Mouse (Mus musculus) regulatory T cell (primary cell): ENCODE data around the gene Ddx11.

Experiments used
- in situ Hi-C: fragments of 300-600 bp; cut with MboI, MseI; formaldehyde crosslinking; loops from one replicate; pipeline ENCODE4 v1.15.1; 2025; ENCODE audit warnings: high pct_unique_total_duplicates

Ddx11 gene

DNA sequence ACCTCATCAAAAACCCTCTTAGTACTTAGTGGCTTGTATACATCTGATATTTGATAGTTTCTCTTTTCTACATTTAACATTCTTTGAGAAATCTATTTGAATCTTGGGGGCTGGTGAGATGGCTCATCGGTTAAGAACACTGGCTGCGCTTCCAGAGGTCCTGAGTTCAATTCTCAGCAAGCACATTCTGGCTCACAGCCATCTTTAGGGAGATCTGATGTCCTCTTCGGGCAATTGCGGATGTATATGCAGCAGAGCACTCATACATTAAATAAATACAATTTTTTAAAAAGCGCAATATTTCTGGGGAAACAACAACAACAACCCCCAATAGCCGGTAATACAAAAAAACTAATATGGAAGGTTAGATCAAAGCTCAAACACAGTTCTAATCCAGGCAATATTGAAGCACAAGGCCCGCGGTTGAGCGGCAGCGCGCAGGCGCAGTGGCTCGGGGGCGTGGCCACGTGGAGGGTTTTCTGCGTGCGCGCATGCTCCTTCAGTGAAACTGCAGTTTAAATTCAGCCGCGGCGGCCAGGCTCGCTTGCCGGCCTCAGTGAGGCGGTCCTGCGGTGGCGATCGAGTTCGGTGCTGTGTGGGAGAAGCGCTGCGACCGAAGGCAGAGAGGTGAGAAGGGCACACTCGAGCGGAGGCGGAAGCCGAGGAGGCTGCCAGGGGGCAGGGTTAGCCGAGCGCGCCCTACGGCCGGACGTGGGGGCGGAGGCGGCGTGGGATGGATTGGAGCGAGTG, at the start of gene Ddx11:
Ddx11 (plus strand) TSS at position 455 of the 750 bp plus-strand sequence.
- in situ Hi-C loops, result no loop called here

- in situ Hi-C loops, result no loop called here
Measured at GRCm38 (mm10) chr17:66073971-66074370, 49.3 kb upstream of the Ddx11 start.

DNA sequence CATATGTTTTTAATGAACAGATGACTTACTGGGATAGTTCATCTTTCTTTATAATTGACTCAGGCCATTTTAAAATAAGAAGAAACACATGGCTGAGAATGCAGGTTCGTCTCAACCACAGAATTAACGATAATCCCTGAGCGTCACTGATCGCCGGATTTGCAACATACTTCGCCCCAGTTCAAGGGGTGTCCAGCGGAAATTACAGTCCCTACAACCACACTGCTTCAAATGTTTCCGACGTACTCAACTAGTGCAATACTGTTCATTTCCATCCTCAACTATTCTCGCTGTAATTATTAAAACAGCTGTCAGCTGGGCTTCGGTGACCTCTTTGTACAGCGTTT, 47.5 kb upstream of the Ddx11 start:
- in situ Hi-C loops, result no loop called here

DNA sequence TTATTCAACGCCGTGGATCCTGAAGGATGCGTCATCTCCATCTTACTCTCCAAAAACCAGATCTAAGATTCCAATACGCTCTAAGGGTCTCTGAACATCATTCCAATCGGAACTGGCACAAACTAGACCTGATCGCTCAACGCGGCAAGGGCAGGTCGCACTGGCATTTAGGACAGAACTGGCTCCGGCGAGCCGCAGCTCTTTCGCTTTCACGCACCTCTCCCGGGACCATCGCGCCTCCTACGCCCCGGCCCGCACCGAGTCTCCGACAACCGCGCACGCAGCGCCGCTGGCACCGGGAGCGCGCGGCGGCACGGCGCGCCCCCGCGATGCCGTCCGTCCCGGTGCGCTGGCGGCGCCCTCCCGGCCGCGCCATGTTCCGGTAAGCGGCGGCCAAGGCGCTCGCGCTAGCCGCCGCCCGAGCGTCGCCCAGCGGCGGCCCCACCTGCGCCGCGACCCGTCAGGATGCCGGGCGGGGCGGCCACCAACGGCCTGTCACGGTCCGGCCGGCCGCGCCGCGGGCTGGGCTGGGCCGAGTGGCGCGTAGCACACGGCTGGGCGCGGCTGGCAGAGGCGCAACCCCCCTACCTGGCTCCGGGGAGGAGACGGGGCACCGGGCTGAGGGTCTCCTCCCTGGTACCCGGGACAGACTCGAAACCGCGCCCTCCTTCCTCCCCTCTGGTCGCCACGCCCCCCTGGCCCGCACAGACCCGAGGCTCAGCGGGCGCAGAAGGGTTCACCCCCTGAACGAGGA, 47.0 kb upstream of the Ddx11 start:
- in situ Hi-C loops, result no loop called here

GRCm38 (mm10) chr17:66076934-66077333, 46.4 kb upstream of the Ddx11 start, which contains the start of gene Ankrd12:
Gene Ankrd12 (minus strand): TSS chr17:66077089.
- in situ Hi-C loops, result no loop called here

GRCm38 (mm10) chr17:66077437-66077850, 45.9 kb upstream of the Ddx11 start:
- in situ Hi-C loops, result no loop called here

- in situ Hi-C loops, result no loop called here
Measured at GRCm38 (mm10) chr17:66084486-66084885, 38.8 kb upstream of the Ddx11 start.

GRCm38 (mm10) chr17:66085038-66085437, 38.3 kb upstream of the Ddx11 start:
- in situ Hi-C loops, result no loop called here

DNA sequence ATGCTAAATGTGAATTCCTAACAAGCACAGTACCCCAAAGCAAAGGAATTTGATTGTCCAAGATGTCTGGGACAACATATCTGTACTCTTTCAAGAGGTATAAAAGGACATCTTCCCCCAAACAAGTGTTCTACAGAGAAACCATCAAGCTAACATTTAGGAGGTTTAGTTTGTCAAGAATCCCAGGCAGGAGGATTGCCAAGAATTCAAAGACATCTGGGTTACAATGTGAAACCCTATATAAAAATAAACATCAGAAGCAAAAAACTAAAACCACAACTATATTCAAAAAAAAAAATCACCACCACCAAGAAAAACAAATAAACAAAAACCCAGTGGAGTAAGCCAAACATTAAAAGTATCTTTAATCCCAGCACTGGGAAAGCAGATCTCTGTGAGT, 33.1 kb upstream of the Ddx11 start:
- in situ Hi-C loops, result no loop called here

DNA sequence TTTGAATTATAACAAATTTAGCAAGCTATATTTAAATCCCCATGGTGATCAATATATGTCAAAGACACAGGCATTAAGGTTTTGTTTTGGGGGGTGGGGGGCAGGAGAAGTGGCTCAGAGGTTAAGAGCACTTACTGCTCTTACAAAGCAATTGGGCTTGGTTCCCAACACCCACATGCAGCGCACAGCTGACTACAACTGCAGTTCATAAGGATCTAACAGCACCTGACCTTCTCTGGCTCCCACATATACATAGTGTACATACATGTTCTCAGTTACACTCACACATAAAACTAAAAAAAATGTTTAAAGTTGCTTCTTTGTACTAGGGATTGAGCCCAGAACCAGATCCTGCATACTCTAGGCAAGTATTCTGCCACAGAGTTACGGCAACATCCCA, 31.9 kb upstream of the Ddx11 start:
- in situ Hi-C loops, result no loop called here

DNA sequence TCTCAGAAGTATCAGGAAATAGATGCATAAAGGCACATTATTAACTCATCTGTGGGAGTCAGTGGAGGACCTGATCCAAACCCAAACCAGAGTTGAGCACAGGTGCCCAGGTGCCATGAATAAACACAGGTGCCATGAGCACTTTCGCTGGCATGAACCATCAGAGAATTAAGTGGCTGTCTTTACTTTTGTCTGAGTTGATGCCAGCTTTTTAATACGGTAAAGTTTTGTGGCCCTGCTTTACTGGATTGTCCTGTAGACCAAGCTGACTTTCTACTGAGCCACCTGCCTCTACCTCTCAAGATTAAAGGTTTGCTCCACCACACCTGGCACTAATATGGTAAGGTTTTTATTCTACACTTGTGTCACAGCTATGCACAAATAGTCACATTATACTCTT, 31.3 kb upstream of the Ddx11 start:
- in situ Hi-C loops, result no loop called here

- in situ Hi-C loops, result no loop called here
Measured at GRCm38 (mm10) chr17:66092664-66093063, 30.7 kb upstream of the Ddx11 start.

GRCm38 (mm10) chr17:66100566-66101379, 22.5 kb upstream of the Ddx11 start:
- in situ Hi-C loops, result no loop called here

GRCm38 (mm10) chr17:66101380-66102330, 21.7 kb upstream of the Ddx11 start, which contains the start of gene Ndufv2:
Gene Ndufv2 (minus strand): TSS chr17:66101559.
- in situ Hi-C loops, result no loop called here

DNA sequence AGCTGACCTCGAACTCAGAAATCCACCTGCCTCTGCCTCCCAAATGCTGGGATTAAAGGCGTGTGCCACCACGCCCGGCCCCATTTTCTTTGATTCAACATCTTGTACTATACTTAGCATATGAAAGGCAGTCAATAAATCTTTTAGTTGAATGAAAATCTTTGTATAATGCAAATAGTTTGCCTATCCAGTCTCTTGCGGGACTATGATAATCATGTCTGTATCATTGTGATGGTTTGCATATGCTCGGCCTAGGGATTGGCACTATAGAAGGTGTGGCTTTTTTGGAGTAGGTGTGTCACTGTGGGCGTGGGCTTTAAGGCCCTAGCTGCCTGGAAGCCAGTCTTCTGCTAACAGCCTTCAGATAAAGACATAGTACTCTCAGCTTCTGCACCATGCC, 19.2 kb upstream of the Ddx11 start:
- in situ Hi-C loops, result no loop called here

DNA sequence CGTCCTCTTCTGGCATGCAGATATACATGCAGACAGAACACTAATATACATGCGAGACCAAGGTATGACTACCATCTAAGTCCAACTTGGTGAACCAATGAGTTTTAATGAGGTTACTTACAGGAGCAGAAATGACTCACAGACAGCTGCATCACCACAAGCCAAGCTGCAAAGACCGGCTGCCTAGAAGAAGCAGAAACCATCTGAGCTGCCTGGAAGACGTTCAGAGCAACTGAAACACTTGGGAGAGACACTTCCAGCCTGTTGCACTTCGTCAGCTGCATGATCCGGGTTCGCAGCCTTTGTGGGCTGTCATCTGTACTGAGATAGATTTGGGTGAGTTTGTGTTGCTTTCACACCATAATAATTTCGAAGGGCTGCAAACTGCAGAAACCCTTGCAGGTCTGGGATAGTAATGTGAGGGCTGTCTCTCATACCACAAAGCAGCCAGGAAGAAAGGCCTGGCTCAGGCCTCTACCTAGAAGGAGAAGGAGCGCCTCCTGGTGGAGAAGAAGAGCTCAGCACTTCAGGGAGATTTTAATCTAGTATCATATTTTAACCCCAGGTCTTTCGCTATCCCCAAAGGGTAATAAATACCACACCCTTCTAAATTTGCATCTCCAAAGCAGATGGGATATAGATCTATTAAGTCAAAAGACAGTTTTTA, 16.6 kb upstream of the Ddx11 start:
- in situ Hi-C loops, result loop anchor here (5.0 kb wide), 1 partner anchor 234 kb away; no protein-coding TSS in a partner anchor

GRCm38 (mm10) chr17:66107466-66107865, 15.9 kb upstream of the Ddx11 start:
- in situ Hi-C loops, result loop anchor here (5.0 kb wide), 1 partner anchor 235 kb away; no protein-coding TSS in a partner anchor

GRCm38 (mm10) chr17:66108198-66108597, 15.1 kb upstream of the Ddx11 start:
- in situ Hi-C loops, result loop anchor here (5.0 kb wide), 1 partner anchor 236 kb away; no protein-coding TSS in a partner anchor

DNA sequence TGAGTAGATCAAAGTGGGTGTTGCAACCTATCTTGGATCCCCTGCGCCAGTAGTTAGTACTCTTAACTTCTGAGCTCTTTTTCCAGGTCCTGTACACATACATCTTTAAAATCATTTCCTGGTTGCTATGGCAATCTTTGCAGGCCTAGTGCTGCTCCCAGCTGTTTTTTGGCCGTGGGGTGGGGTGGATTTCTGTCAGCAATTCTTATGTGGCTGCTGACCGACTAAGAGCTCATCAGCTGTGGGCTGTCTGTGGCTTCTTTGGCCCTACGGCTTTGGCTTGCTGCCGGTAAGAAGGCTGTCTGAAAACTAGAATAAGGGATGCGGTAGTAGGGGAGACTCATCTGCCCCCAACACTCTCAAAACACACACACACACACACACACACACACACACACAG, 12.6 kb upstream of the Ddx11 start:
- in situ Hi-C loops, result loop anchor here (10.0 kb wide), 1 partner anchor 506 kb away; no protein-coding TSS in a partner anchor

DNA sequence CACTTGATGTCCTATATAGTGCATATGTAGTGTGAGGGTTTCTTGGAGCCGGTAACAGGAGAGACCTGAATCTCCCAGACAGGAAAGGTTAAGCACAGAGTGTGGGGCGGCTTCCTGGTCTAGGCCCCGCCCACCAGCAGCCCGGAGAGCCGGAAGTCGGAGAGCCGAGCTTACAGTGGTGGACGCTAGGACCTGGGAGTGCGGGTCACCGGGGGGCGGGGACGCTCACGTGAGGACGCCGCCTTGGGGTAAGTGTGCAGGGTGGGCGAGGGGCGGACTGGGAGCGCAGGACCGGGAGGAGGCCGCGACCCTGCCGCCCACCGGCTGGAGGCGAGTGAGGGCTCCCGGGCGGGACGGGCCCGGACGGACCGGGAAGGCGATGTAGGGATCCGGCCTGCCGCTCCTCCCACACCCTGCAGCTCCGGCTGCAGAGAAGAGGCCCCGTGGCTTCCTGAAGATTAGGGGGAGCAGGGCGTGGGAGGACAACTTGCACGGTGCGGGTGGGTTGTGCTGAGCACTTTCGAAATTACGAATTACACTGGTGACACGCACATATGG, 11.8 kb upstream of the Ddx11 start, which contains the start of gene Washc1:
Washc1 (plus strand) TSS at position 144 of the 558 bp plus-strand sequence.
- in situ Hi-C loops, result loop anchor here (10.0 kb wide), 1 partner anchor 507 kb away; no protein-coding TSS in a partner anchor
